Mouse (Mus musculus) cortical plate, adult 2 months (tissue): ENCODE measurements around the gene Tmem222. TPM values are rescaled to one million over a fixed set of nuclear protein-coding genes. Genes with fewer than 3 reads are reported as not detected.

Source experiments
- H3K27ac ChIP-seq: fragments of 200-500 bp; 2 replicates; pipeline ENCODE4 v1.5.1; 2012; ENCODE audit warnings: low read length, control low read depth, inconsistent platforms; ENCODE audit not compliant: insufficient read depth
- H3K4me1 ChIP-seq: fragments of 200-500 bp; 2 replicates; pipeline ENCODE4 v1.6.1; 2011; ENCODE audit warnings: low read length; ENCODE audit not compliant: control insufficient read depth, insufficient read depth
- H3K4me3 ChIP-seq: fragments of 200-500 bp; 2 replicates; pipeline ENCODE4 v1.5.1; 2011; ENCODE audit warnings: mild to moderate bottlenecking, low read length, control low read depth; ENCODE audit not compliant: insufficient read depth
- CTCF ChIP-seq: fragments of 200-500 bp; IDR thresholded peaks from 2 replicates; pipeline ENCODE4 v1.5.1; 2011; ENCODE audit warnings: mild to moderate bottlenecking, control low read depth, low read length; ENCODE audit not compliant: insufficient read depth; ENCODE audit errors: extremely low read depth
- POLR2A ChIP-seq: fragments of 200-500 bp; IDR thresholded peaks from 2 replicates; pipeline ENCODE4 v1.6.1; 2011; ENCODE audit warnings: mild to moderate bottlenecking, low read length, control low read depth; ENCODE audit not compliant: insufficient read depth; ENCODE audit errors: extremely low read depth
- polyA plus RNA-seq: library from polyadenylated mRNA; depleted of rRNA; stranded (reverse); fragments of >200 nt; gene quantifications from 2 replicates; pipeline ENCODE4 v1.2.3, GENCODE M21; 2012

Gene Tmem222
- polyA plus RNA-seq, 1 experiment: 173 TPM

- H3K4me1 ChIP-seq: no peaks in the 10 kb centered on the region
- no peak overlapping the region for H3K27ac ChIP-seq
- peak overlapping the region; percentile 40 for H3K4me3 ChIP-seq
- TF ChIP-seq CTCF (no peak), POLR2A (no peak)
These were observed 35.7 kb downstream of the Tmem222 start for GRCm38 (mm10) chr4:133241910-133242309.

GRCm38 (mm10) chr4:133240934-133241908 lies 36.4 kb downstream of the Tmem222 start:
- peak overlapping the region; percentile 40 for H3K4me3 ChIP-seq
- H3K4me1 ChIP-seq: no peaks in the 10 kb centered on the region
- TF ChIP-seq CTCF: no peak
- peak; percentile 85; the same call in 1 of the 2 replicates for TF ChIP-seq POLR2A
- peak overlapping the region; percentile 83 for H3K27ac ChIP-seq

DNA sequence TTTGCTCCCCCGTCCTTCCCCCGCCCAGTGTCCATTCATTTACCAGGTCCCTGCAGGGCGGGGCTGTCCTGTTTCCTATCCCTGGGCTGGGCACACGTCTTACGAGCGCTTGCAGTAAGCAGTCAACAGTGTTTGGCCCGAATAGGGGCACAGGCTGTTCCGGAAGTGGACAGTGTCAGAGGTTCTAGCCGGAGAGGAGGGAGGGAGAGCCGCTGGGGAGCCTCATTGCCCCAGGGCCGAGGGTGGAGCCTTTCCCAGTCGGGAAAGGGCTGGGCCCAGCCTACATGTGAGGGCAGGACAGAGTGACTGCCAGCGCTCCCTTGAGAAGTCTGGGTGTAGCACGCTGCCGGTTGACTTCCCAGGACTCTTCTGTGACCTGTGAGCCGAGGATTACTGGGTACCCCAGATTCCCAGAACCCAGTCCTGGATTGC lies 37.1 kb downstream of the Tmem222 start, which contains the start of gene Map3k6:
Map3k6 (plus strand) TSS at position 329 of the 432 bp plus-strand sequence.
- Histone ChIP-seq H3K27ac (peak within 1 kb of the TSS; percentile 83), H3K4me3 (peak within 1 kb of the TSS; percentile 40), H3K4me1 (no peaks in the 10 kb centered on the region)
- TF ChIP-seq POLR2A: peak; percentile 56
- no peak for TF ChIP-seq CTCF

DNA sequence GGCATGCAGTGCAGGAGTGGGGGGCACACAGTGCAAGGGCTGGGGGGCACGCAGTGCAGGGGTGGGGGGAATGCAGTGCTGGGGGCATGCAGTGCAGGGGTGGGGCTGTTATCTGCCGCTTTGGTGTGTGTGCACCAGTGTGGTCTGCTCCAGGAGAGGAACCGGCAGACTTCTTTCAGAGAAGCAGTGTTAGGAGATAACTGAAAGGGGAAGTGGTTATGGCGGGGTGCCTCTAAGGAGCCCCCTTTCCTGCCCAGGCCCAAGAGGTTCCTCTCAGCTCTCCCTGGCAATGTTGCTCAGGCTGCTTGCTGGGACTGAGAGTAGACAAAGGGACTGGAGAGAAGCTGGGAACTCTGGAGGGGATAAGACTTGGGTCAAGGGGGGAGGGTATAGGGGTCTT lies 39.7 kb downstream of the Tmem222 start:
- no peak overlapping the region for H3K4me3 ChIP-seq
- no peak overlapping the region for H3K27ac ChIP-seq
- H3K4me1 ChIP-seq: no peaks in the 10 kb centered on the region
- TF ChIP-seq CTCF (no peak), POLR2A (no peak)

GRCm38 (mm10) chr4:133235415-133235814 lies 42.2 kb downstream of the Tmem222 start:
- TF ChIP-seq POLR2A (no peak), CTCF (no peak)
- Histone ChIP-seq H3K4me3 (no peak overlapping the region), H3K27ac (no peak overlapping the region), H3K4me1 (no peaks in the 10 kb centered on the region)

DNA sequence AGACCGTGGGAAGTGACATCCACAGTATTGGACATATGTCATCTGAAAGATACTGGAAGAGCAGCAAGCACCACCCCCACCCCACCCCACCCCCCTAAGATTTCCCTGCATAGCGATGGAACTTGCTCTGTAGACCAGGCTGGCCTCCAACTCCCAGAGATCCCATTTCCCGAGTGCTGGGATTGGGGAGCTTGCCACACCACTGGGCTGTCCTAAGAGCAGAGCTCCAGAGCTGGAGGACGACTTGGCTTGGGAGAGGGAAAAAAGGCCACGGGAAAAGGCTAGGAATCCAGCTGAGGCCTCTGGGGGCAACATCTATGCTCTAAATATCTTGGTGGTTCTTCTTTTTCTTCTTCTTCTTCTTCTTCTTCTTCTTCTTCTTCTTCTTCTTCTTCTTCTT lies 42.8 kb downstream of the Tmem222 start:
- H3K4me3 ChIP-seq: no peak overlapping the region
- TF ChIP-seq POLR2A (no peak), CTCF (no peak)
- no peaks in the 10 kb centered on the region for H3K4me1 ChIP-seq
- no peak overlapping the region for H3K27ac ChIP-seq

DNA sequence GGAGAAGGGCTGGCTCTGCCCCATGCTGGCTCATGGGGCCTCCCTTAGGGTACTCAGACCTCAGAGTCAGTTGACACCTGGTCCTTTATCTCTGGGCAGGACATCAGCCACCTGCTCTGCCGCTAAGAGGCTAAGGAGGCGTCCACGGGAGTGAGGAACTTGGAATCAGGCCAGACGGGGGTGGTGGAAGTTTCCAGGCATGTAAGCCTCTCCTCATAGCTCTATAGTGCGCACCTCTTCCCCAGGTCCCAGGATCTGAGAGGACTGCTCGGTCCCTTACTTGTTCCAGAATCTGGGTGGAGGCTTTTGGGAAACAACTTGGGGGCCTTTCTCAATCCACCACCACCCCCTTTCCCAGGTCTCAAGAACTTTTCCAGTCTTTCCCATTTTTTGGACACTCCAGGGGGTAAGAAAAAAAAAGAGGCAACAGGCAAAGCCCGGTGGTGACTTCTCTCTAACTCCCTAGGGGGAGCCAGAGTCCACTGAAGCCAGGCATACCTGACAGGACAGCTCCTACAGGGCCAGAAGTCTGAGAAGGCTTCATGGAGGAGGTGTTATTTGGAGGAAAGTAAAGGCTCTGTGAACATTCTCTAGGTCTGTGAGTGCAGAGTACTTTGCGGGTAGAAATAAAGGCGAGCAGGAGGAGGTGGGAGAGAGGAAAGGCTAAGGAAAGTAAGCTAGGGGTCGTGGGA lies 44.2 kb downstream of the Tmem222 start:
- no peak for TF ChIP-seq POLR2A
- peak; percentile 61 for TF ChIP-seq CTCF
- H3K27ac ChIP-seq: no peak overlapping the region
- no peak overlapping the region for H3K4me3 ChIP-seq
- no peaks in the 10 kb centered on the region for H3K4me1 ChIP-seq

GRCm38 (mm10) chr4:133229582-133229981 lies 48.0 kb downstream of the Tmem222 start:
- Histone ChIP-seq H3K4me3 (no peak overlapping the region), H3K27ac (no peak overlapping the region), H3K4me1 (no peaks in the 10 kb centered on the region)
- TF ChIP-seq CTCF (no peak), POLR2A (no peak)

DNA sequence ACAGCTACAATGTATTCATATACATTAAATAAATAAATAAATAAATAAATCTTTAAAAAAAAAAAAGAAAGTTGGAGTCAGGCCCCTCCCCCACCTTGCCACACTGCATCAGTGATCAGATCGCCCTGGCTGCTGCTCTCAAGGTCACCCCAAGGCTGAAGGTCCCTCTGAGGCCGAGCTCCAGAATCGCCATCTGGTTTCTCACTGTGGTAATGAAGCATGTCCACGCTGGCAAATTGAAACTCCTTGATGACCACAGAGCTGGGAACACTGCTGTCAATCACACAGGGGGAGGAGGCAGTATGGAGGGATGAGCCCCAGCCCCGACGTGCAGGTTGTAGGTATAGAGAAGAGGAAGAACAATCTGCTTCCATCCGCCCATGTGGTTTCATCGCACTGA lies 50.0 kb downstream of the Tmem222 start:
- no peaks in the 10 kb centered on the region for H3K4me1 ChIP-seq
- H3K27ac ChIP-seq: no peak overlapping the region
- no peak overlapping the region for H3K4me3 ChIP-seq
- no peak for TF ChIP-seq POLR2A
- no peak for TF ChIP-seq CTCF

- Histone ChIP-seq H3K4me1 (no peaks in the 10 kb centered on the region; the same call in 1 of the 2 replicates), H3K27ac (no peak overlapping the region), H3K4me3 (no peak overlapping the region)
- no peak for TF ChIP-seq POLR2A
These were observed 51.5 kb downstream of the Tmem222 start for GRCm38 (mm10) chr4:133226073-133226472.
